Mouse (Mus musculus) heart, embryonic 15.5 days (tissue): ENCODE measurements at regions not wholly inside any gene's neighbourhood (a gene's known extent, or its start where the extent isn't known, plus 50 kb on each side); places are given as distances from the start of the nearest gene placed in this dataset.

Experiments
- ATAC-seq: fragments of 200-750 bp; cut with Nextera tagmentation; replicated peaks from 2 replicates; pipeline ENCODE4 v1.8.0; 2017; ENCODE audit warnings: low read depth, moderate TSS enrichment; ENCODE audit not compliant: insufficient number of reproducible peaks, insufficient read depth, low FRiP score
- H3K27ac ChIP-seq: fragments of 300-500 bp; sonication (generic); 2 replicates; pipeline ENCODE4 v1.5.1; 2015; ENCODE audit warnings: mild to moderate bottlenecking, inconsistent platforms
- H3K27me3 ChIP-seq: fragments of 300-500 bp; sonication (generic); 2 replicates; pipeline ENCODE4 v1.6.1; 2015; ENCODE audit warnings: inconsistent platforms
- H3K36me3 ChIP-seq: fragments of 300-500 bp; sonication (generic); 2 replicates; pipeline ENCODE4 v1.6.1; 2015; ENCODE audit warnings: mild to moderate bottlenecking, inconsistent platforms
- H3K4me1 ChIP-seq: fragments of 300-500 bp; sonication (generic); replicated peaks from 2 replicates; pipeline ENCODE4 v1.6.1; 2015; ENCODE audit warnings: inconsistent platforms
- H3K4me2 ChIP-seq: fragments of 300-500 bp; sonication (generic); 2 replicates; pipeline ENCODE4 v1.6.1; 2015; ENCODE audit warnings: inconsistent platforms, mild to moderate bottlenecking, moderate library complexity
- H3K4me3 ChIP-seq: fragments of 300-500 bp; sonication (generic); 2 replicates; pipeline ENCODE4 v1.5.1; 2015; ENCODE audit warnings: mild to moderate bottlenecking, inconsistent platforms
- H3K9ac ChIP-seq: fragments of 300-500 bp; sonication (generic); 2 replicates; pipeline ENCODE4 v1.6.1; 2015; ENCODE audit warnings: mild to moderate bottlenecking, inconsistent platforms
- H3K9me3 ChIP-seq: fragments of 300-500 bp; sonication (generic); replicated peaks from 2 replicates; pipeline ENCODE4 v1.6.1; 2016; ENCODE audit warnings: inconsistent platforms
- WGBS: fragments of 180-500 bp; shearing (Covaris S2); methylation state at CpG from one replicate; pipeline ENCODE4 v1.1.7; 2015; ENCODE audit warnings: mixed read lengths; 5-methylcytosine and 5-hydroxymethylcytosine counted together

GRCm38 (mm10) chr4:84805431-84805830, 78.7 kb upstream of the Cntln start:
- WGBS, result 69% methylated on average over 2 of the region's 2 CpGs
- Histone ChIP-seq H3K4me2 (no peak overlapping the region), H3K4me1 (no peaks in the 10 kb centered on the region), H3K36me3 (no peaks in the 10 kb centered on the region), H3K9me3 (no peaks in the 10 kb centered on the region), H3K27me3 (no peaks in the 10 kb centered on the region), H3K4me3 (no peak overlapping the region), H3K9ac (no peak overlapping the region), H3K27ac (no peak overlapping the region)
- no peak for ATAC-seq

GRCm38 (mm10) chr4:84793156-84793919, 90.8 kb upstream of the Cntln start:
- WGBS, result 84% methylated on average over 10 of the region's 10 CpGs
- Histone ChIP-seq H3K36me3 (no peaks in the 10 kb centered on the region), H3K4me3 (no peak overlapping the region), H3K4me1 (no peaks in the 10 kb centered on the region), H3K27me3 (no peaks in the 10 kb centered on the region), H3K9ac (no peak overlapping the region), H3K9me3 (no peaks in the 10 kb centered on the region), H3K27ac (no peak overlapping the region), H3K4me2 (no peak overlapping the region)
- ATAC-seq, result no peak

- Histone ChIP-seq H3K4me1 (no peaks in the 10 kb centered on the region), H3K9ac (no peak overlapping the region), H3K9me3 (no peaks in the 10 kb centered on the region), H3K4me3 (no peak overlapping the region), H3K4me2 (no peak overlapping the region), H3K27me3 (no peaks in the 10 kb centered on the region), H3K36me3 (no peaks in the 10 kb centered on the region), H3K27ac (no peak overlapping the region)
- 48% methylated on average over 6 of the region's 6 CpGs for WGBS
- no peak for ATAC-seq
Measured at GRCm38 (mm10) chr4:84786583-84786982, 97.5 kb upstream of the Cntln start.

- Histone ChIP-seq H3K36me3 (no peaks in the 10 kb centered on the region), H3K4me3 (no peak overlapping the region), H3K9ac (no peak overlapping the region), H3K27ac (no peak overlapping the region), H3K9me3 (no peaks in the 10 kb centered on the region), H3K4me1 (no peaks in the 10 kb centered on the region), H3K27me3 (no peaks in the 10 kb centered on the region), H3K4me2 (peak overlapping the region; percentile 1; the same call in 1 of the 2 replicates)
- 40% methylated on average over 11 of the region's 11 CpGs for WGBS
- no peak for ATAC-seq
Measured at GRCm38 (mm10) chr4:84768161-84768560, 93.1 kb upstream of the Bnc2 start.

GRCm38 (mm10) chr4:84766708-84767425, 91.8 kb upstream of the Bnc2 start:
- Histone ChIP-seq H3K4me3 (no peak overlapping the region), H3K4me2 (no peak overlapping the region), H3K4me1 (no peaks in the 10 kb centered on the region), H3K9me3 (no peaks in the 10 kb centered on the region), H3K36me3 (no peaks in the 10 kb centered on the region), H3K27me3 (no peaks in the 10 kb centered on the region), H3K9ac (no peak overlapping the region), H3K27ac (no peak overlapping the region)
- WGBS, result 53% methylated on average over 11 of the region's 11 CpGs
- ATAC-seq, result no peak

GRCm38 (mm10) chr4:84757172-84757571, 82.1 kb upstream of the Bnc2 start:
- 92% methylated on average over 5 of the region's 5 CpGs for WGBS
- Histone ChIP-seq H3K9ac (no peak overlapping the region), H3K4me1 (no peaks in the 10 kb centered on the region), H3K4me2 (no peak overlapping the region), H3K27ac (no peak overlapping the region), H3K27me3 (no peaks in the 10 kb centered on the region), H3K4me3 (no peak overlapping the region), H3K9me3 (no peaks in the 10 kb centered on the region), H3K36me3 (no peaks in the 10 kb centered on the region)
- no peak for ATAC-seq

- H3K9ac ChIP-seq, result no peak overlapping the region
- no peaks in the 10 kb centered on the region for H3K4me1 ChIP-seq
- no peaks in the 10 kb centered on the region for H3K27me3 ChIP-seq
- H3K27ac ChIP-seq, result no peak overlapping the region
- no peak overlapping the region for H3K4me2 ChIP-seq
- ATAC-seq, result peak; percentile 22; the same call in 1 of the 2 replicates
- 38% methylated on average over 8 of the region's 8 CpGs for WGBS
- no peak overlapping the region for H3K4me3 ChIP-seq
- H3K9me3 ChIP-seq, result no peaks in the 10 kb centered on the region
- no peaks in the 10 kb centered on the region for H3K36me3 ChIP-seq
Measured at GRCm38 (mm10) chr4:84752613-84753185, 77.6 kb upstream of the Bnc2 start.

GRCm38 (mm10) chr4:84741301-84741700, 66.2 kb upstream of the Bnc2 start:
- no peaks in the 10 kb centered on the region for H3K36me3 ChIP-seq
- ATAC-seq, result no peak
- H3K4me1 ChIP-seq, result no peaks in the 10 kb centered on the region
- H3K4me3 ChIP-seq, result no peak overlapping the region
- WGBS, result 44% methylated on average over 2 of the region's 2 CpGs
- no peak overlapping the region for H3K27ac ChIP-seq
- H3K27me3 ChIP-seq, result no peaks in the 10 kb centered on the region
- H3K9ac ChIP-seq, result no peak overlapping the region
- H3K4me2 ChIP-seq, result no peak overlapping the region
- no peaks in the 10 kb centered on the region for H3K9me3 ChIP-seq

GRCm38 (mm10) chr4:84740816-84741215, 65.7 kb upstream of the Bnc2 start:
- 74% methylated on average over 3 of the region's 3 CpGs for WGBS
- Histone ChIP-seq H3K9me3 (no peaks in the 10 kb centered on the region), H3K27ac (no peak overlapping the region), H3K4me3 (no peak overlapping the region), H3K36me3 (no peaks in the 10 kb centered on the region), H3K9ac (no peak overlapping the region), H3K4me1 (no peaks in the 10 kb centered on the region), H3K4me2 (no peak overlapping the region), H3K27me3 (no peaks in the 10 kb centered on the region)
- ATAC-seq, result no peak
